Mouse (Mus musculus) limb, embryonic 11.5 days (tissue): Measurements from ENCODE around the gene Arg1. TPM values are rescaled to one million over a fixed set of nuclear protein-coding genes. Genes with fewer than 3 reads are reported as not detected.

Source experiments
- ATAC-seq: fragments of 200-750 bp; cut with Nextera tagmentation; 2 replicates; pipeline ENCODE4 v1.8.0; 2017; ENCODE audit warnings: low read depth; ENCODE audit not compliant: insufficient number of reproducible peaks, low FRiP score, low TSS enrichment
- DNase-seq: peaks from one replicate; pipeline ENCODE4 v3.0.0-alpha.2; 2015; ENCODE audit warnings: low spot score
- H3K27ac ChIP-seq: fragments of 300-500 bp; sonication (generic); replicated peaks from 2 replicates; pipeline ENCODE4 v1.5.1; 2014; ENCODE audit warnings: low read depth, mild to moderate bottlenecking, low read length
- H3K27me3 ChIP-seq: fragments of 300-500 bp; sonication (generic); 2 replicates; pipeline ENCODE4 v1.6.1; 2014; ENCODE audit warnings: mild to moderate bottlenecking, low read length, mixed read lengths; ENCODE audit not compliant: control insufficient read depth, insufficient read depth
- H3K36me3 ChIP-seq: fragments of 300-500 bp; sonication (generic); 2 replicates; pipeline ENCODE4 v1.6.1; 2014; ENCODE audit warnings: mild to moderate bottlenecking, low read length, moderate library complexity, mixed read lengths; ENCODE audit not compliant: control insufficient read depth, insufficient read depth
- H3K4me1 ChIP-seq: fragments of 300-500 bp; sonication (generic); 2 replicates; pipeline ENCODE4 v1.6.1; 2014; ENCODE audit warnings: low read length, mixed read lengths; ENCODE audit not compliant: control insufficient read depth, insufficient read depth
- H3K4me2 ChIP-seq: fragments of 300-500 bp; sonication (generic); 2 replicates; pipeline ENCODE4 v1.6.1; 2014; ENCODE audit warnings: low read depth, mild to moderate bottlenecking, moderate library complexity; ENCODE audit not compliant: severe bottlenecking
- H3K4me3 ChIP-seq: fragments of 300-500 bp; sonication (generic); 2 replicates; pipeline ENCODE4 v1.5.1; 2014; ENCODE audit warnings: low read depth, low read length
- H3K9ac ChIP-seq: fragments of 300-500 bp; sonication (generic); 2 replicates; pipeline ENCODE4 v1.6.1; 2014; ENCODE audit warnings: mild to moderate bottlenecking, low read length
- H3K9me3 ChIP-seq: fragments of 300-500 bp; sonication (generic); 2 replicates; pipeline ENCODE4 v1.6.1; 2016; ENCODE audit warnings: low read length; ENCODE audit not compliant: control insufficient read depth
- WGBS: fragments of 180-500 bp; shearing (Covaris S2); extraction: QIAGEN DNeasy Blood & Tissue Kit; methylation state at CpG from one replicate; pipeline ENCODE4 v1.1.7; 2014; 5-methylcytosine and 5-hydroxymethylcytosine counted together
- microRNA-seq: library from miRNA; unstranded; fragments of <30 nt; microRNA quantifications from one replicate; pipeline ENCODE4, GENCODE M21; 2016
- polyA plus RNA-seq: library from polyadenylated mRNA; unstranded; fragments of >200 nt; fragmentation: Nextera tagmentation; extraction: Ambion mirVana; gene quantifications from 2 replicates; pipeline ENCODE4 v1.2.1, GENCODE M21; 2014

The Arg1 gene
- polyA plus RNA-seq, 1 experiment from 2014 or later, result 6.4 TPM

GRCm38 (mm10) chr10:24895927-24896326, 31.4 kb downstream of the Arg1 start:
- no peak overlapping the region for H3K27ac ChIP-seq
- no peaks in the 10 kb centered on the region for H3K9me3 ChIP-seq
- no peak overlapping the region for H3K9ac ChIP-seq
- no peaks in the 10 kb centered on the region for H3K27me3 ChIP-seq
- H3K4me3 ChIP-seq, result no peak overlapping the region
- H3K4me1 ChIP-seq, result no peaks in the 10 kb centered on the region
- DNase-seq (no peak), ATAC-seq (no peak)
- H3K4me2 ChIP-seq, result no peak overlapping the region
- 88% methylated on average over 8 of the region's 8 CpGs for WGBS
- peaks cover 27% of the 10 kb centered on the region for H3K36me3 ChIP-seq

GRCm38 (mm10) chr10:24888343-24888742, 38.9 kb downstream of the Arg1 start:
- DNase-seq, result no peak
- no peak overlapping the region for H3K27ac ChIP-seq
- H3K4me2 ChIP-seq, result no peak overlapping the region
- H3K27me3 ChIP-seq, result no peaks in the 10 kb centered on the region
- peaks cover 20% of the 10 kb centered on the region; the same call in 1 of the 2 replicates for H3K36me3 ChIP-seq
- WGBS, result 95% methylated on average over 7 of the region's 7 CpGs
- no peaks in the 10 kb centered on the region for H3K4me1 ChIP-seq
- H3K9me3 ChIP-seq, result no peaks in the 10 kb centered on the region
- no peak overlapping the region for H3K9ac ChIP-seq
- no peak overlapping the region for H3K4me3 ChIP-seq
- no peak for ATAC-seq

GRCm38 (mm10) chr10:24886008-24886407, 41.3 kb downstream of the Arg1 start:
- H3K27me3 ChIP-seq, result no peaks in the 10 kb centered on the region
- DNase-seq, result peak; percentile 48

GRCm38 (mm10) chr10:24873624-24874023, 53.7 kb downstream of the Arg1 start:
- ATAC-seq, result no peak

More at GRCm38 (mm10) chr10:24886008-24886407, 41.3 kb downstream of the Arg1 start:
- Histone ChIP-seq H3K4me1 (no peaks in the 10 kb centered on the region), H3K4me3 (no peak overlapping the region), H3K9ac (no peak overlapping the region), H3K36me3 (peaks cover 16% of the 10 kb centered on the region; the same call in 1 of the 2 replicates), H3K9me3 (no peaks in the 10 kb centered on the region), H3K27ac (no peak overlapping the region), H3K4me2 (no peak overlapping the region)
- ATAC-seq, result no peak
- WGBS, result 88% methylated on average over 9 of the region's 9 CpGs

GRCm38 (mm10) chr10:24869760-24870290, 57.5 kb downstream of the Arg1 start, which contains the start of gene Med23:
Gene Med23 (plus strand): TSS chr10:24869986.
- no peak within 1 kb of the TSS for H3K27ac ChIP-seq

More at GRCm38 (mm10) chr10:24873624-24874023, 53.7 kb downstream of the Arg1 start:
- Histone ChIP-seq H3K27ac (no peak overlapping the region), H3K9me3 (no peaks in the 10 kb centered on the region), H3K4me2 (no peak overlapping the region), H3K4me3 (no peak overlapping the region), H3K4me1 (no peaks in the 10 kb centered on the region), H3K27me3 (no peaks in the 10 kb centered on the region), H3K36me3 (peaks cover 17% of the 10 kb centered on the region), H3K9ac (no peak overlapping the region)
- WGBS, result 85% methylated on average over 4 of the region's 4 CpGs
- DNase-seq, result no peak

More at GRCm38 (mm10) chr10:24869760-24870290, 57.5 kb downstream of the Arg1 start, which contains the start of gene Med23:
- Histone ChIP-seq H3K4me2 (peak within 1 kb of the TSS; percentile 42), H3K36me3 (peaks cover 8% of the 10 kb centered on the region), H3K4me3 (peak within 1 kb of the TSS; percentile 93), H3K9ac (peak within 1 kb of the TSS; percentile 84), H3K27me3 (no peaks in the 10 kb centered on the region), H3K9me3 (no peaks in the 10 kb centered on the region), H3K4me1 (no peaks in the 10 kb centered on the region)
- WGBS, result under 1% methylated on average over 36 of the region's 36 CpGs
- ATAC-seq (peak; percentile 99), DNase-seq (peak; percentile 99)

Small RNA genes lying within 50 kb of the gene (microRNA-seq; reads per million reads assigned to microRNA genes)
- not detected for gene Mir6905

Other genes starting within 250 kb of the Arg1 start
- 2.5 and 2.9 TPM in 2 replicates for gene Enpp1, start 215.3 kb downstream of the Arg1 start, polyA plus RNA-seq
- gene Enpp3, start 84.7 kb downstream of the Arg1 start, polyA plus RNA-seq, result 9.5 and 10.1 TPM in 2 replicates
- gene Med23, start 57.5 kb downstream of the Arg1 start, polyA plus RNA-seq, result 34.4 and 37.9 TPM in 2 replicates